Mouse (Mus musculus) A20 (cell line): Measurements from ENCODE around the gene Gm10439.
"Not testable (repeated sequence)": the region's sequence is repeated elsewhere in the genome, so short reads cannot be mapped to it uniquely, and the experiment has no call there.

Experiments
- DNase-seq: peaks from one replicate; pipeline ENCODE4 v3.0.0-alpha.2; 2011; ENCODE audit warnings: low read depth, low spot score

Gene Gm10439

GRCm38 (mm10) chrX:149594270-149594669 is at the start of gene Gm10439:
TSS of gene Gm10439 (plus strand) at chrX:149594570.
- not testable (repeated sequence) for DNase-seq
